Mouse (Mus musculus) heart, adult 2 months (tissue): ENCODE measurements around the gene Stk11.

Source experiments
- CTCF ChIP-seq: fragments of 200-600 bp; IDR thresholded peaks from 2 replicates; pipeline ENCODE4 v1.8.1; 2022; ENCODE audit warnings: antibody characterized with exemption, mild to moderate bottlenecking, moderate library complexity
- POLR2A ChIP-seq: fragments of 200-500 bp; IDR thresholded peaks from 2 replicates; pipeline ENCODE4 v1.6.1; 2011; ENCODE audit warnings: mild to moderate bottlenecking, low read depth, low read length, control low read depth; ENCODE audit not compliant: insufficient read depth

GRCm38 (mm10) chr10:80105926-80106325 lies 9.7 kb upstream of the Stk11 start:
- TF ChIP-seq CTCF, result no peak
- no peak for TF ChIP-seq POLR2A
